Mouse (Mus musculus): ENCODE measurements around the gene Hbb-y. TPM values are rescaled to one million over a fixed set of nuclear protein-coding genes. Genes with fewer than 3 reads are reported as not detected.
"Not testable (repeated sequence)": the region's sequence is repeated elsewhere in the genome, so short reads cannot be mapped to it uniquely, and the experiment has no call there.

Hbb-y gene
- polyA plus RNA-seq, 1 experiment = 0.26 TPM

DNA sequence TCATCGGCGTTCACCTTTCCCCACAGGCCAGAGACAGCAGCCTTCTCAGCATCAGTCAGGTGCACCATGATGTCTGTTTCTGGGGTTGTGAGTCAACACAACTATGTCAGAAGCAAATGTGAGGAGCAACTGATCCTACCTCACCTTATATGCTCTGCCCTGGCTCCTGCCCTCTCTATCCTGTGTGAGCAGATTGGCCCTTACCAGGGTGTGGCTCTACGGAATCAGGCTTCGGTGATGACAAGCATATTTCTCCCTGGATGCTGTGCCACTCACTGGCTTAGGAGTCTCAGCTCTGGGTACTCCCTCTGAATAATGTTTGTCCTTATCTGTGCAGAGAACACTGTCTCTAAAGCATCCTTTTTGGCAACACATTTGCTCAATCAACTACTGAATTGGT lies 25.2 kb downstream of the Hbb-y start, which contains the start of gene Hbb-bs:
TSS of gene Hbb-bs (minus strand) at position 289 of the 400 bp plus-strand sequence.
- no peaks in the 10 kb centered on the region for H3K36me3 ChIP-seq (ENCODE audit: control insufficient read depth, insufficient read depth, low read length)
- H3K27ac ChIP-seq (ENCODE audit: control insufficient read depth, insufficient read depth, low read depth, low read length) = no peak within 1 kb of the TSS
- H3K4me3 ChIP-seq (ENCODE audit: control insufficient read depth, low read depth, low read length) = no peak within 1 kb of the TSS
- no peaks in the 10 kb centered on the region for H3K4me1 ChIP-seq (ENCODE audit: control insufficient read depth, insufficient read depth, low read length)
- TF ChIP-seq POLR2A (IDR thresholded peaks at IDR 0.05; ENCODE audit: control insufficient read depth, low read depth, low read length) (no peak), CTCF (IDR thresholded peaks at IDR 0.05; ENCODE audit: control insufficient read depth, insufficient read depth, insufficient replicate concordance, low read depth, low read length) (no peak)
- H3K27me3 ChIP-seq (ENCODE audit: control insufficient read depth, insufficient read depth, low read length) = no peaks in the 10 kb centered on the region

DNA sequence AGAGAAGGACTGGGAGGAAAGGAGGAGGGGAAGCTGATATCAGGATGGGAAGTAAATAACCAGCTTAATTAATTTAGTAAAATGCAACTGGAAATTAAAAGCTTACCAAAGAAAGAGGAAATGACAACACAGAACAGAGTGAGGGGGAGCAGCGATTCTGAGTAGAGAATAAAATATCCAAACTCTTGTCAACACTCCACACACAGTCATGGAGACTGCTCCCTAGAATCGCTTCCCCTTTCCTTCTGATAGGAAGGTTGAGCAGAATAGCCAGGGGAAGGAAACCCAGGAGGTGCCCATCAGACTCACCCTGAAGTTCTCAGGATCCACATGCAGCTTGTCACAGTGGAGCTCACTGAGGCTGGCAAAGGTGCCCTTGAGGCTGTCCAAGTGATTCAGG lies 25.9 kb downstream of the Hbb-y start:
- not testable (repeated sequence) for H3K4me3 ChIP-seq (ENCODE audit: control insufficient read depth, low read depth, low read length); H3K27ac ChIP-seq (ENCODE audit: control insufficient read depth, insufficient read depth, low read depth, low read length); H3K4me1 ChIP-seq (ENCODE audit: control insufficient read depth, insufficient read depth, low read length)

DNA sequence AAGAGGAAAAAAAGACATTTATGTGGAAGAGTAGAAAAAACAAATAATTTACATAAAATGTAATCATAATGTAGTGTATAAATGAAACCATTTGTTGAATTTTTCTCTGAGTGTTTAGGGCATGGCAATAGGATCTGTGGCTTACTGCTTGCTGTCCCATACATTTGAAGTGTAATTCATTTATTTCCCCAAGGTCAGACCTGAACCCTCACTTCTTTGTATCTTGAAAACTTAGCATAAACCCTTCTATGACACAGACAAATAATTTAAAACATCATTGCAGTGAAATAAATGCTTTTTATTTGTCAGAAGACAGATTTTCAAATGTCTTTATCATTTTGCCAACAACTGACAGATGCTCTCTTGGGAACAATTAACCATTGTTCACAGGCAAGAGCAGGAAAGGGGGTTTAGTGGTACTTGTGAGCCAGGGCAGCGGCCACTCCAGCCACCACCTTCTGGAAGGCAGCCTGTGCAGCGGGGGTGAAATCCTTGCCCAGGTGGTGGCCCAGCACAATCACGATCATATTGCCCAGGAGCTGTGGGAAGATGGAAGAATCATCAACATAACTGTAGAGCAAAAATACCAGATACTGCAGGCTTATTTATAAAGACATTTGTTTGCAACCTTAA lies 26.6 kb downstream of the Hbb-y start:
- H3K4me3 ChIP-seq (ENCODE audit: control insufficient read depth, low read depth, low read length) = no peak overlapping the region
- TF ChIP-seq POLR2A (IDR thresholded peaks at IDR 0.05; ENCODE audit: control insufficient read depth, low read depth, low read length) (no peak), CTCF (IDR thresholded peaks at IDR 0.05; ENCODE audit: control insufficient read depth, insufficient read depth, insufficient replicate concordance, low read depth, low read length) (no peak)
- no peaks in the 10 kb centered on the region for H3K27me3 ChIP-seq (ENCODE audit: control insufficient read depth, insufficient read depth, low read length)
- H3K27ac ChIP-seq (ENCODE audit: control insufficient read depth, insufficient read depth, low read depth, low read length) = no peak overlapping the region
- no peaks in the 10 kb centered on the region for H3K4me1 ChIP-seq (ENCODE audit: control insufficient read depth, insufficient read depth, low read length)
- no peaks in the 10 kb centered on the region for H3K36me3 ChIP-seq (ENCODE audit: control insufficient read depth, insufficient read depth, low read length)

More for the DNA sequence above, 25.9 kb downstream of the Hbb-y start:
- not testable (repeated sequence) for H3K27me3 ChIP-seq (ENCODE audit: control insufficient read depth, insufficient read depth, low read length); H3K36me3 ChIP-seq (ENCODE audit: control insufficient read depth, insufficient read depth, low read length)

DNA sequence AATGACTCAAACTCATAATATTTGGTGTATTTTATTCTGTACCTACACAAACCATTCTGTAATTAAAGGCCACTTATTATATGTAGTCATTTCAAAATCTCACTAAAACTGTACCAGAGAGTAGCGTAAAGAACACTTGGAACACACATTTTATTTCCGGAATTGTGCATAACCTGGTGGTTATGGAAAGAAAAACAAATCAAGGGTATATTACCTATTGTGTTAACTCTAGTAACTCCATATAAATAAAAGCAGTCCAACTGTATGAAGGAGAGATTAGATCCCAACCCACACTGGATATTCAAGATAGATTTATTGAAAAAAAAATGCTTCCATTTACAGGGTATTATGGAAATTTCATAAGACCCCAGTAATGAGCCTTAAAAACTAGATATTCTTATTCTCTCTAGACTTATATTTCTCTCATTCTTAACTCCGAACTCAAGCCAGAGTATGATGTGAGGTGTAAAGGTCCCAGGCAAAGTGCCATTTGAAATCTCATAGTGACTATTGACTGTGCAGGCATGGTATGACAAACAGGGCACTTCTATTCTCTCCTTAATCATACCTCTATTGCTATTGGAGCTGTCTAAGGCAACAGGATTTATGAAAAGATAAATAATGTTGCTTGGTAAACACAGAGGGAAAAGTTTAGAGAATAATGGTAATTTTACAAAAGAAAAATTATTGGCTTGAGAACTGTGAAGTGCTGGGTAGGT lies 27.3 kb downstream of the Hbb-y start:
- H3K27ac ChIP-seq (ENCODE audit: control insufficient read depth, insufficient read depth, low read depth, low read length) = no peak overlapping the region
- no peak for TF ChIP-seq CTCF (IDR thresholded peaks at IDR 0.05; ENCODE audit: control insufficient read depth, insufficient read depth, insufficient replicate concordance, low read depth, low read length)
- TF ChIP-seq POLR2A (IDR thresholded peaks at IDR 0.05; ENCODE audit: control insufficient read depth, low read depth, low read length) = no peak
- no peak overlapping the region for H3K4me3 ChIP-seq (ENCODE audit: control insufficient read depth, low read depth, low read length)

DNA sequence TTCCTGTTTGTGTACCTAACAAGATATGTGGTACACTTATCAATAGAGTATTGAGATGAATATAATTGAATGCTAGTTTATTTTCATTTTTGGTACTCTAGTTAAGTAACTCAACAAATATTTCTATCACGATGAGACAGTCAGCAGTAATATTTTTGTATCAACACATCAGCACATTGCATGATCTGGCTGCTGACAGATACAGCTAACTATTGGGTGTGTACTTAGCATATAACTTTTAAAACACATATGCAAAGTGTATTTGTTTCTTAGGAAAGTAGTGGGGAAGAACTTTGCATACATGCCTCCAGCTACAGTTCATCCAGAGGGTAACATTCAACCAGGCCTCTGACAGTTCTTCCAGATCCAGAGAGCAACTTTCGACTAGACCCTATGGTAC lies 28.4 kb downstream of the Hbb-y start:
- TF ChIP-seq POLR2A (IDR thresholded peaks at IDR 0.05; ENCODE audit: control insufficient read depth, low read depth, low read length) (no peak), CTCF (IDR thresholded peaks at IDR 0.05; ENCODE audit: control insufficient read depth, insufficient read depth, insufficient replicate concordance, low read depth, low read length) (no peak)
- Histone ChIP-seq H3K4me3 (ENCODE audit: control insufficient read depth, low read depth, low read length) (no peak overlapping the region), H3K27me3 (ENCODE audit: control insufficient read depth, insufficient read depth, low read length) (no peaks in the 10 kb centered on the region), H3K27ac (ENCODE audit: control insufficient read depth, insufficient read depth, low read depth, low read length) (no peak overlapping the region), H3K36me3 (ENCODE audit: control insufficient read depth, insufficient read depth, low read length) (no peaks in the 10 kb centered on the region), H3K4me1 (ENCODE audit: control insufficient read depth, insufficient read depth, low read length) (no peaks in the 10 kb centered on the region)

More for the DNA sequence above, 27.3 kb downstream of the Hbb-y start:
- Histone ChIP-seq H3K4me1 (ENCODE audit: control insufficient read depth, insufficient read depth, low read length) (no peaks in the 10 kb centered on the region), H3K36me3 (ENCODE audit: control insufficient read depth, insufficient read depth, low read length) (no peaks in the 10 kb centered on the region), H3K27me3 (ENCODE audit: control insufficient read depth, insufficient read depth, low read length) (no peaks in the 10 kb centered on the region)

DNA sequence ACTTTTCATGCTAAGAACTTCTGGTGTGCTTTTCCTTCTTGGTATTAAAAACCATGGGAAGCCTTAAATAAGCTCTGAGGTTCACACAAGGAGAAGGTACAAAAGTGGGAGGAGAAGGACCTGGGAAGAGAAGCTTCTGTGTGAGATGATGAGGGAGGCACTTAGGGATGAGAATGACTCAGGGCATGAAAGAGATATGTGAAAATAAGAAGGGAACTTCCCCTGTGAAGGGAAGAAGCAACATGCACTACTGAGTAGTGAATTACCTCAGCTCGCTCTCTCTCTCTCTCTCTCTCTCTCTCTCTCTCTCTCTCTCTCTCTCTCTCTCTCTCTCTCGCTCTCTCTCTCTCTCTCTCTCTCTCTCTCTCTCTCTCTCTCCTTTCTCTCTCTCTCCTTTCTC lies 37.9 kb downstream of the Hbb-y start:
- not testable (repeated sequence) for H3K27ac ChIP-seq (ENCODE audit: control insufficient read depth, insufficient read depth, low read depth, low read length); H3K4me1 ChIP-seq (ENCODE audit: control insufficient read depth, insufficient read depth, low read length); H3K4me3 ChIP-seq (ENCODE audit: control insufficient read depth, low read depth, low read length); H3K36me3 ChIP-seq (ENCODE audit: control insufficient read depth, insufficient read depth, low read length); H3K27me3 ChIP-seq (ENCODE audit: control insufficient read depth, insufficient read depth, low read length)

DNA sequence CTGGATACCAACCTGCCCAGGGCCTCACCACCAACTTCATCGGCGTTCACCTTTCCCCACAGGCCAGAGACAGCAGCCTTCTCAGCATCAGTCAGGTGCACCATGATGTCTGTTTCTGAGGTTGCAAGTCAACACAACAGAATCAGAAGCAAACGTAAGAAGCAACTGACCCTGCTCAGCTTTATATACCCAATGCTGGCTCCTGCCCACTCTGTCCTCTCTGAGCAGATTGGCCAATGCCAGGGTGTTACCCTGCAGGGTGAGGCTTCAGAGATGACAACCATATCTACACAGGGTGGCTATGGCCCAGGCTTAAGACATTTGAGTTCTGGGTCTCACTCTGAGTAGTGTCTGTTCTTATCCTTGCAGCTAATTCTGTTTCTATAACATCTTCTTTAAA lies 39.2 kb downstream of the Hbb-y start, which contains the start of gene Hbb-bt:
TSS of gene Hbb-bt (minus strand) at position 231 of the 400 bp plus-strand sequence.
- Histone ChIP-seq H3K4me1 (ENCODE audit: control insufficient read depth, insufficient read depth, low read length) (no peaks in the 10 kb centered on the region), H3K4me3 (ENCODE audit: control insufficient read depth, low read depth, low read length) (no peak within 1 kb of the TSS), H3K36me3 (ENCODE audit: control insufficient read depth, insufficient read depth, low read length) (no peaks in the 10 kb centered on the region), H3K27me3 (ENCODE audit: control insufficient read depth, insufficient read depth, low read length) (no peaks in the 10 kb centered on the region), H3K27ac (ENCODE audit: control insufficient read depth, insufficient read depth, low read depth, low read length) (no peak within 1 kb of the TSS)
- TF ChIP-seq POLR2A (IDR thresholded peaks at IDR 0.05; ENCODE audit: control insufficient read depth, low read depth, low read length) (no peak), CTCF (IDR thresholded peaks at IDR 0.05; ENCODE audit: control insufficient read depth, insufficient read depth, insufficient replicate concordance, low read depth, low read length) (no peak)

DNA sequence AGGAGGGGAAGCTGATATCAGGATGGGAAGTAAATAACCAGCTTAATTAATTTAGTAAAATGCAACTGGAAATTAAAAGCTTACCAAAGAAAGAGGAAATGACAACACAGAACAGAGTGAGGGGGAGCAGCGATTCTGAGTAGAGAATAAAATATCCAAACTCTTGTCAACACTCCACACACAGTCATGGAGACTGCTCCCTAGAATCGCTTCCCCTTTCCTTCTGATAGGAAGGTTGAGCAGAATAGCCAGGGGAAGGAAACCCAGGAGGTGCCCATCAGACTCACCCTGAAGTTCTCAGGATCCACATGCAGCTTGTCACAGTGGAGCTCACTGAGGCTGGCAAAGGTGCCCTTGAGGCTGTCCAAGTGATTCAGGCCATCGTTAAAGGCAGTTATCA lies 39.9 kb downstream of the Hbb-y start:
- not testable (repeated sequence) for H3K4me3 ChIP-seq (ENCODE audit: control insufficient read depth, low read depth, low read length); H3K27me3 ChIP-seq (ENCODE audit: control insufficient read depth, insufficient read depth, low read length); H3K27ac ChIP-seq (ENCODE audit: control insufficient read depth, insufficient read depth, low read depth, low read length); H3K36me3 ChIP-seq (ENCODE audit: control insufficient read depth, insufficient read depth, low read length); H3K4me1 ChIP-seq (ENCODE audit: control insufficient read depth, insufficient read depth, low read length)

All from testis, adult 2 months (tissue).